Mouse (Mus musculus) C2C12 (cell line): ENCODE data around the gene Atat1.

Experiments used
- CEBPB ChIP-seq: IDR thresholded peaks from one replicate; pipeline ENCODE4 v1.6.1; 2011; ENCODE audit warnings: low read depth, mild to moderate bottlenecking, control low read depth, moderate library complexity
- CTCF ChIP-seq: IDR thresholded peaks from one replicate; pipeline ENCODE4 v1.5.1; 2011; ENCODE audit not compliant: control insufficient read depth, insufficient read depth, insufficient read length
- FOSL1 ChIP-seq: IDR thresholded peaks from one replicate; pipeline ENCODE4 v1.8.0; 2011; ENCODE audit warnings: mild to moderate bottlenecking, low read length; ENCODE audit not compliant: poor library complexity, insufficient read depth, severe bottlenecking
- MAX ChIP-seq: IDR thresholded peaks from one replicate; pipeline ENCODE4 v1.6.1; 2011; ENCODE audit warnings: mild to moderate bottlenecking, control low read depth
- MYOD1 ChIP-seq: IDR thresholded peaks from one replicate; pipeline ENCODE4 v1.6.1; 2011; ENCODE audit warnings: low read depth; ENCODE audit not compliant: control insufficient read depth, insufficient read length
- MYOG ChIP-seq: IDR thresholded peaks from one replicate; pipeline ENCODE4 v1.6.1; 2011; ENCODE audit not compliant: control insufficient read depth, insufficient read length; ENCODE audit errors: extremely low read depth
- USF1 ChIP-seq: IDR thresholded peaks from one replicate; pipeline ENCODE4 v1.6.1; 2011; ENCODE audit warnings: low read depth, mild to moderate bottlenecking, control low read depth, moderate library complexity

GRCm38 (mm10) chr17:35927471-35927870, 17.6 kb upstream of the Atat1 start:
- TF ChIP-seq CTCF (no peak), MYOG (no peak), MYOD1 (no peak), CEBPB (no peak), USF1 (no peak), MAX (no peak), FOSL1 (no peak)
